Mouse (Mus musculus): ENCODE results near the gene Selenoi. TPM values are rescaled to one million over a fixed set of nuclear protein-coding genes. Genes with fewer than 3 reads are reported as not detected.

Gene Selenoi
- total RNA-seq, 2 experiments from 2014 or later: 8.3 to 11.4 TPM

DNA sequence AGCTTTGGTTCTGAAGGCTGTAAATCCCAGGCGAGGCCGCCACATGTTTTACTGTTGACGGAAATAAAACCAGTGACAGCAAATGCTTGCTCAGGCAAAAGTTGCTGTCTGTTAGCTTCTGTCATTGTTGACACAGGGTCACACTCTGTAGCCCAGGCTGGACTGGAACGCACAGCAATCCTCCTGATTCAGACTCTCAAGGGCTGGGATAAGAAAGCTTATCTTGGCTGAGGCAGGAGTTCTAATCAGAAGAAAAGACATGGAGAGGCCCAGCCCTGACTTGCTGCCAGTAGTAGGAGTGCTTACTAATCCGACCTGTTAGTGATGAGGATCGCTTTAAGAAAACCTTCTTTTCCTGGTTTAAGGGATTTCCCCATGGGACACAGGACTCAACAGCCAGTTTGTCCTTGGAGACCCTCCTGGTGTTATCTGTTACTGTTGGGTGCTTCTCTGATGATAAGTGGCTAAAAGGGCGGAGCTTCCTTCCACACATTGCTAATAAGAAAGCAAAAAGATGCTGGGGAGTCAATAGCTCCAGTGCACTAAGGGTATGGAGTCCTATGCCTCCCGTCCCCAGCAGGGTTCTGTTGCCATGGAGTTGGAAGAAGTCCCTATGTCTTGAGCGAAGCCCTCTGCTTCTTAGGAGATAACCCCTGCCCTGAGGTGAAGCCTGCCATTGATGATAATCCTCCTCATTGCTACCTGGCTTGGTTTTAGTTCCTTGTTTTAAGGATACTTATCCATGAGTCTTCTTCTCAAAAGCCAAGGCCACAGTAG is 54.9 kb downstream of the Selenoi start:
- DNase-seq: no peak
- Histone ChIP-seq H3K4me3 (no peak overlapping the region), H3K27ac (no peak overlapping the region)
- TF ChIP-seq CTCF (IDR thresholded peaks at IDR 0.05): no peak
- intact Hi-C loops (cut with DNase I): no loop called here

Other genes starting within 250 kb of the Selenoi start
- gene Il6, start 219.5 kb upstream of the Selenoi start, total RNA-seq (2021): not detected
- gene Tyms, start 159.0 kb upstream of the Selenoi start, total RNA-seq (2021): 1 to 10 TPM; 1.7 to 2.0 TPM
- not detected for gene Garem2, start 127.4 kb upstream of the Selenoi start, total RNA-seq (2021)
- not detected for gene 3110082J24Rik, start 126.5 kb upstream of the Selenoi start, total RNA-seq (2021)
- 100 to 1,000 TPM; 261 to 470 TPM for gene Hadha, start 77.4 kb upstream of the Selenoi start, total RNA-seq (2021)
- 100 to 1,000 TPM; 340 to 569 TPM for gene Hadhb, start 77.3 kb upstream of the Selenoi start, total RNA-seq (2021)
- not detected for gene Adgrf3, start 26.9 kb upstream of the Selenoi start, total RNA-seq (2021)
- not detected for gene Drc1, start 48.8 kb downstream of the Selenoi start, total RNA-seq (2021)
- gene Otof, start 229.4 kb downstream of the Selenoi start, total RNA-seq (2021): under 1 TPM; 0.10 to 0.14 TPM
- gene 1700001C02Rik, start 233.5 kb downstream of the Selenoi start, total RNA-seq (2021): not detected